Mouse (Mus musculus): ENCODE data around the gene 1600014C10Rik. TPM values are rescaled to one million over a fixed set of nuclear protein-coding genes. Genes with fewer than 3 reads are reported as not detected.

The 1600014C10Rik gene
- total RNA-seq, 2 experiments from 2014 or later, result 24.5 to 26.3 TPM

Other genes starting within 250 kb of the 1600014C10Rik start
- gene Uri1, start 159.7 kb upstream of the 1600014C10Rik start, total RNA-seq (2021), result 10 to 100 TPM; 50.5 to 51.0 TPM
- 10 to 100 TPM; 16.7 to 22.8 TPM for gene Ccne1, start 75.7 kb upstream of the 1600014C10Rik start, total RNA-seq (2021)
- 1 to 10 TPM; 1.5 to 1.7 TPM for gene Plekhf1, start 44.8 kb downstream of the 1600014C10Rik start, total RNA-seq (2021)
- 10 to 100 TPM; 18.9 to 23.6 TPM for gene Pop4, start 88.2 kb downstream of the 1600014C10Rik start, total RNA-seq (2021)

All from left cerebral cortex, adult 18-20 months (tissue).